Mouse (Mus musculus): ENCODE measurements around the gene Nfia.

The Nfia gene

GRCm38 (mm10) chr4:98057721-98058120 lies 285.2 kb downstream of the Nfia start:
- DNase-seq (ENCODE audit: low spot score in 2 of 2): no peak

DNA sequence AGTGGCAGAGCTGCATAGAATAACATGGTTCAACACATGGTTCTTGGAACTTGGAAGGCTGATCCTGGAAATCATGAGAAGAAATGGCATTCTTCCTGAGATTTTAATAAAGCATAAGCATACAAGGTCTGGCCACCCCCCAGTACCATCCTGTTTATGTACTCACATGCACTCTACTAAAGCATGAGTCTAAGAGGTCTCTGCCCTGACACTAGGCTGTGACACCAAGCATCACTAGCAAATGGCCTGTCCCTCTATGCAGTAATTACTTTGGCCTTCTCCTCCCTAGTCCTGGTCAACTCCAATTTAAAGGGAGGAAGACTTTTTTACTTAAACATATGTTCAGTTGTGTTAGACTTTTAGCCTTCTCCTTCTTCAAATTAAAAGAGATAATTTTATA lies 285.6 kb downstream of the Nfia start:
- DNase-seq (ENCODE audit: low spot score in 2 of 2): no peak

DNA sequence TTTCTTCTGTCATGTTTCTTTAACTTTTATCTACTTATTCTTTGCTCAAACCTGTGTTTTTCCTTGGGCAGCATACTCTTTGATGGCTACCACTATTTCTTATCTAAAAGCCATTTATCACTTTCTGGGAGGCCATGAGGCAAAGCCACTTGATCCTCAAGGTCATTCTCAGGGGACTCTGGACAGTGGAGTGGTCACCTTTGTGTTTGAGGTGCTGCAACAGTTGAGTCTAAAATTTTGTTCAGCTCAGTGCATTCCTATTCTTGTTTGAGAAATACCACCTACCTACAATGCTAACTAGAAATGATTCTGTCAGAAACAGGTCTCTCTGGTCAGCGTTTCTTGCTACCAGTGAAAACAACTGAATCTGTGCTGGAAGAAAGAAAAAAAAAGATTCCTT lies 288.1 kb downstream of the Nfia start:
- no peak for DNase-seq (ENCODE audit: low spot score in 2 of 2)

GRCm38 (mm10) chr4:98061086-98061485 lies 288.6 kb downstream of the Nfia start:
- DNase-seq (ENCODE audit: low spot score in 2 of 2): no peak

- DNase-seq (ENCODE audit: low spot score in 2 of 2): no peak
These were observed 290.7 kb downstream of the Nfia start for GRCm38 (mm10) chr4:98063280-98063679.

GRCm38 (mm10) chr4:98076106-98076505 lies 303.6 kb downstream of the Nfia start:
- no peak for DNase-seq (ENCODE audit: low spot score in 2 of 2)

DNA sequence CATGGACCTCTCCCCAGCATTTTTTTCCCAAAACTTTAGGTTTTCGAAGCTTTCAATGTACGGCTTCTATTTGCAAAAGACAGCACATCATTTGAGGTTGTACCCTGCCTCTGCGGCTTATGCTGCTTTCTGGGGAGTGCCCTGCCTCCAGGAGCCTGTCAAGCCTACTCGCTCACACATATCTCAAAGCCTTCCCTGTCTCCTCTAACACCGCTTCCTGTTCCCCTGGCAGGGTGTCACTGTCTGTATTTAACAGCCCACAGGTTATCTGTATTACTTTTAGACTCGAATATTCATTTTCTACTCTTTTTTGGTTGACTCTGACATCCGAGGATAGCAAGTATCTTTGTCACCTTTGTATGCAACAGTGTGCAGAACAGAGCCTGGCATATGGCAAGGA lies 304.1 kb downstream of the Nfia start:
- DNase-seq (ENCODE audit: low spot score in 2 of 2): no peak

- DNase-seq (ENCODE audit: low spot score in 2 of 2): no peak
These were observed 308.1 kb downstream of the Nfia start for GRCm38 (mm10) chr4:98080586-98080985.

DNA sequence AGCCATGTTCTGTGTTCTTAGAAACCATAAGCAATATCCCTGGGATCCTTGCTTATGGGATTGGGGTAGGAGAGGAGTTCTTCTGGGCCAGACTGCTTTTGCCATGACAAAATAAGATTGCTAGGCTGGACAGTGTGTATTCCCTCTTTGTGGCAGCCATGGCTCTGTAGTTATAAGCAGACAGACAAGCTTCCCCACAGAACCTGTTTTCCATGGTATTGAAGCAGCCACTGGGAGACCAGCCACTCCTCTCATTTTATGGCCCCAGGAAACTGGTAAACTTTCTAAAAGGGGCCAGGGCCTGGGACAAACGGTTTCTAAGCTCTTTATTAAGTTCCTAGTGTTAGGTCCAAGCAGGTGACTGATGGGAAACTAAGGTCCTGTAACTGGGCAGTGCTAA lies 309.4 kb downstream of the Nfia start:
- DNase-seq (ENCODE audit: low spot score in 2 of 2): no peak

GRCm38 (mm10) chr4:98082512-98082911 lies 310.0 kb downstream of the Nfia start:
- DNase-seq (ENCODE audit: low spot score in 2 of 2): no peak

GRCm38 (mm10) chr4:98085060-98085459 lies 312.5 kb downstream of the Nfia start:
- no peak for DNase-seq (ENCODE audit: low spot score in 2 of 2)

DNA sequence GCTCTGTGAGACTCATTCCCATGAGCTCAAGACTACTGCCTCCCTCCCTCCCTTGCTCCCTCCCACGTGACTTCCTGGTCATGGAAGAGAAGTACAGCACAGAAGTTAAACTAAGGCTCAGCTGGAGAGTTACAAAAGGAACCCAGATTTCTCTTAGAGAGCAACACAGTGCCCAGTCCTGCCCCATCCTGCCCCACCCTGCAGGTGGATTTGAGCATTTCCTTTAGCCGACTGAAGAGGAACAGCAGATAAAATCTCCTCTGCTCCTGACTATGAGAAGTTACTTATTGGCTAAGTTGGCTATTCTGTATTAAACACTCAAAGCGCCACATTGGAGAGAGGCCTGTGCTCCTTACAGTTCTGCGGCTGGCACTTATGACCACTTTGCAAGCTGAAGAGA lies 314.4 kb downstream of the Nfia start:
- no peak for DNase-seq (ENCODE audit: low spot score in 2 of 2)

- no peak for DNase-seq (ENCODE audit: low spot score in 2 of 2)
These were observed 317.5 kb downstream of the Nfia start for GRCm38 (mm10) chr4:98089985-98090384.

GRCm38 (mm10) chr4:98090586-98090985 lies 318.1 kb downstream of the Nfia start:
- no peak for DNase-seq (ENCODE audit: low spot score in 2 of 2)

DNA sequence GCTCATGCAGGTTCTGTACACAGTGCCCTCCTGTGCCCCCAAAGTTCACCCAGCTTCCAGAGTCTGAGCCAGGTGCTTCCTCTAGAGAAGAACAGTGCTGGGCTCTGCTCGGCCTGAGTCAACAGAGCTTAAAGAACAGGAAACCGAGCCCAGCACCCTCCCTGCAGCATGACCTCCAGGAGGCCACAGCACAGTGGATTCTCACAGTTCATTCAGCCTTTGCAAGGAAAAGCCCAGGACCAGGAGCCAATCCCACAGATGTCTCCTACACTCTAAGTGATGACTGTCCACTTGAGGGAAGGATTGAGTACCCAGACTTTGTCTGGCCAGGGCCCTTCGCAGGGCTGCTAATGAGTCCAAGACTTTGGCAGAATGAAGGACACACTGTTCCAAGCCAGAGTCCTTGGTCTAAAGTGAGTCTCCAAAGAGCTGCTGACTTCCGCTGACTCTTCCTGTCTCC lies 318.9 kb downstream of the Nfia start:
- no peak for DNase-seq (ENCODE audit: low spot score in 2 of 2)

DNA sequence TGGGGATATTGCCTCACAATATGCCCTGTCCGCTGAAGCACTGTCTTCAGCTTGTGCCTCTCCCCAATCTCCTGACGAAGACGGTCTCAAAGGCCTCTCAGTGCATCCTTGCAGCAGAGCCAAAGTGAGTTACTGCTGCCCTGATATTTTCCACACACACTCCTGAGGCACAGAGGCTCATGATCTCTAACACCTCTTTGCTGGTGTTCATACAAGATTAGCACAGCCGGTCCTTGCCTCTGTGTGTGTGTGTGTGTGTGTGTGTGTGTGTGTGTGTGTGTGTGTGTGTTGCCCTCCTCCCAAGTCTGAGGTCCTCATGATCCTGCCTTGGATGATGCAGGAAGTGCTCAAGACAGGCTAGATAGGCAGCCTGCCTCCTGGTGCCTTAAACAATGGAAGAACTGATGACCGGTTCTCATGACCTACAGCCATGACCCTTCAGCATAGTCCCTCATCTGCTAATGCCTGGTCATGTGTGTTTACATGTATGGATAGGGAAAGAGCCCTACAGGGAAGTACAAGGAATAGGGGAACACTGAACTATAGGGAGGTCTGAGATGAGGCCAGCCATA lies 319.5 kb downstream of the Nfia start:
- DNase-seq (ENCODE audit: low spot score in 2 of 2): no peak

GRCm38 (mm10) chr4:98094112-98094805 lies 321.7 kb downstream of the Nfia start:
- no peak for DNase-seq (ENCODE audit: low spot score in 2 of 2)

DNA sequence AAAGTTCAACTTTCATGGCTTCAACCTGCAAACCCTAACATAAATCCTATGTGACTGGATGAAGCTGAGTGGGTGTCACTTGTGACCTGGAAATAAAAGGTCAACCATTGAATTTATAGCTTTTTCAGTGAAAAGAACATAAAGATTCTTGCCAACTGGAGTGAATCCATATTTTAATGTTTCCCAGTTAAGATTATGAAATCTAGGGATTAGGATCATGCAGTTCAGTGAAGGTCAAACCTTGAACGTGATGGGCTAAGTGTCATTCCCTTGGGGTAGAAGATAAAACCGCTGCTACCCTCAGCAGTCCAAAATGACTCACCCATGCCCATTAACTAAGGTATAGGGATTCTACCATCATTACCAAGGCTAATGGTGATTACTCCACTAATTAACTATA lies 322.5 kb downstream of the Nfia start:
- no peak for DNase-seq (ENCODE audit: low spot score in 2 of 2)

GRCm38 (mm10) chr4:98097013-98097566 lies 324.6 kb downstream of the Nfia start:
- DNase-seq (ENCODE audit: low spot score in 2 of 2): no peak

DNA sequence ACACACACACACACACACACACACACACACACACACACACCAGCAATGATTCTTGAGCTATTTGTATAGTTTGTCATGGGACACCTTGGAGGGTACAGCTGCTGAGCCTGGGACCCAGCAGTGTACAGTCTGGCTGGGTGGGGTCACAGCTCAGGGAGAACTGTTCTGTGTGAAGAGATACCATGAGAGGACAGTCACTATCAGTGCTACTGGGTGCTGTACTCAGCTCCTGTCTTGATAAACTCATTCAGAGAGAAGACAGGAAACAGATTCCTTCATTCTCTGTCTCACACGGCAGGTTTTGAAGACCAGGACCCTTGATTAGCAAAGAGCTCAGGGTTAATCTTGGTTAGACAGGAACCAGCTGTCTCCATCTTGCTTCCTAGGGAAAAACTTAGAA lies 326.1 kb downstream of the Nfia start:
- no peak for DNase-seq (ENCODE audit: low spot score in 2 of 2)

DNA sequence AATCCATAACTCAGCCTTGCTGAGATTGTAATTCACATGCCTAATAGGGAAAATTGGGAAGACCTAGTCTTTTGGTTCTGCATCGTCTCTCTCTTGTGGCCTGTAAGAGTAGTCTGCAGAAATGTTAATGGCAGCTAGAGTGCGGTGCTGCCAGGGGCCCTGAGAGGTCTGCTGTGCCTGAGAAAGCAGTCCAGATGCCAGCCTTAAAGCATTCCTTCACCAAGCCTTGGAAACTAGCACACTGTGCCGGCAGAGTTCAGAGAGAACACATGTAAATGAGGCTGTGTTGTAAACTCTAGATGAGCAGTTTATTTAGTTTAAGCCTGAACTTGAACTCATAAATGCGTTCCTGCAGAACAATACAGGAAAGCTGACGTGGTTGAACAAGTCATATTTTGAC lies 326.9 kb downstream of the Nfia start:
- no peak for DNase-seq (ENCODE audit: low spot score in 2 of 2)

GRCm38 (mm10) chr4:98101153-98102096 lies 328.9 kb downstream of the Nfia start:
- DNase-seq (ENCODE audit: low spot score in 2 of 2): no peak
